Mouse (Mus musculus): ENCODE results near the gene Chmp3.

The Chmp3 gene

DNA sequence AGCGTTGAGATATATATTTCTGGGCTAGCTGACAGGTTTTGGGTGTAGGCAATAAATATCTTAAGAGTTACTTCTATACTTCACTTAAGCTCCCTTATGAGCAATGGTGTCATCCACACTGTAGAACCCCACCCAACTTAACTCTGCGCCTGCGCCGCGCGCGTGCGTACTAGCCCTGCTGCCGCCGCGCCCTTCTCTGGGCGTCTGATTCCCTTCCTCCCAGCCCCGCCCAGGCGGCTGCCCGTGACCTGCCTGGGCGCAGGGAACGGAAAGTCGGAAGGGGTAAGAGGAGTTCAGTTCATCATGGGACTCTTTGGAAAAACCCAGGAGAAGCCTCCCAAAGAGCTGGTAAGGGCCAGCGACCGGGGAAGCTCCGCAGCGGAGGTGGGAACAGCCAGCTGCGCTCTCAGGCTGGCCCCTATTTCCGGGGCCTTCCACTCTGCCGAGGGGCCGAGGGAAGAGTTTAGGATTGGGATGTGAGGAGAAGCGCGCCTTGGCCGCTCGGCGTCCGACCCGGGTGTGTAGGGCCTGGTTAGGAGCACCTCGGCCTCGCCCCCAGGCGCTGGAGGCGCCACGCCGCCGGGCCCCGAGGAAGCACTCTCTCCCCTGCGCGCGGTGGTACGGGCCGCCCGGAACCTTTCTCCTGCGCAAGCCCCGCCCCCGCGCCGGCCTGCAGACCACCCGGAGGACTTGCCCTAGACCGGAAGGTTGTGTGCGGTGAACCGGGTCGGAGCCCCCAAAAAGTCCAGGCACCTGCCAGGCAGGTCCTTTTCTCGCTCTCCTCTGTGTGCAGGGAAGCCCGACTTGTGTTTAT, at the start of gene Chmp3:
Gene Chmp3, plus strand, starts transcription at position 112 of the 814 bp plus-strand sequence.
- peak; percentile 98 for DNase-seq (ENCODE audit: low spot score)

DNA sequence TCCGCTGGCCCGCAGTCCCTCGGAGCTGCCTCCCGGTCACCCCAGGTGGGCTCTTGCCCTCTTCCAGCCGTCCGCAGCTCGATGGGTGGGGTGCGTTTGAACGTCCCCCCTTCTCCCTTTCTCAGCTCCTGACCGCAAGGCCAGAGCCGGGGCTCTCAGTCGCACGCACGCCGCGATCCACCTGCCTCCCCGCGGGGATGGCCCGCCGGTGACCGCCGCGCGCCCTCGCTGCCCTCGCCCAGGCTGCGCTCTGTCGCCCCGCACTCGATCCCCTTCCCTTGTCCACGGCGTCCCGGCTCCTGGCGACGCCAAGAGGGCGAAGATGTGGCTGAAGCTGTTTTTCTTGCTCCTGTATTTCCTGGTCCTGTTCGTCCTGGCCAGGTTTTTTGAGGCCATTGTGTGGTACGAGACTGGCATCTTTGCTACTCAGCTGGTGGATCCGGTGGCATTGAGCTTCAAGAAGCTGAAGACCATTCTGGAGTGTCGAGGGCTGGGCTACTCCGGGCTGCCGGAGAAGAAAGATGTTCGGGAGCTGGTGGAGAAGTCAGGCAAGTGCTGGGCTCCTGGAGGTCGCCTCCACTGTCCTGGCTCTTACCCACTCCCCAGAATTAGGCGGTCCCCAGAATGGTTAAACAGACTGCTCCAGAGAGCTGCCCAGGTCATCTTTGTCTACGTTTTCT, 49.1 kb upstream of the Chmp3 start:
- DNase-seq (ENCODE audit: low spot score), result no peak

DNA sequence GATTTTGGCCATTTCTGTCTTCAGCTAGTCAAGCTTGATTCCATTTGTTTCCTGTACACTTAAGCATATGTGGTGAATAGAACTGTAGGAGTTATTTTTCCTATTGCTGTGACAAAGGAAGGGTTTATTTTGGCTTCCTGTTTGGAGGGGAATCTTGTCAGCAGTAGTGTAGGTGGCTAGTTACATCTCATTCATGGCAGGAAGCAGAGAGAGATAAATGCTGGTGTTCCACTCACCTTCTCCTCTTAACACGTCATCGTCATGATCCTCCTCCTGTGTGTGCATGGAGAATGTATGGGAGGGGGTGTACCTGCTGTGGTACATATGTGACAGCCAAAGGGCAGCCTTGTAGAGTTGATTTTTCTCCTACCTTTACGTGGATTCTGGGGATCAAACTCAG, 43.0 kb upstream of the Chmp3 start:
- DNase-seq (ENCODE audit: low spot score), result no peak

DNA sequence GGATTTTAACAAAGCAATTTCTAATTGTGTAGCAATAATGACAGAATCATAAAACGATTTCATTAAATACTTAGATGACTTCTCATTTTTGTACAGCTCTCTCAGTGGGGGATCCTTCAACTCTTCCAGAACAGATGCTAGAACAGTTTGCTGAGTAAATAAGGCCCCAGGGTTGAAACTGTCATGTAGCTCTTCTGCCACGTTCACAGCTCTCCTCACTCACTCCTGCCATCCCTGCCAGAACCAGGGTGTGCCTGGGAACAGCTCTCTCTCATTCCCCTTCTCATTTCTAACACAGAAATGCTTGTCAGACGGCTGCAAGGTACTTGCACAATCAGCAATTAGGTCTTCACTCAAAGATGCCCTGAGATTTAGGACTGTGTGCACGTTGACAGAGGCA, 40.6 kb upstream of the Chmp3 start:
- DNase-seq (ENCODE audit: low spot score), result no peak

DNA sequence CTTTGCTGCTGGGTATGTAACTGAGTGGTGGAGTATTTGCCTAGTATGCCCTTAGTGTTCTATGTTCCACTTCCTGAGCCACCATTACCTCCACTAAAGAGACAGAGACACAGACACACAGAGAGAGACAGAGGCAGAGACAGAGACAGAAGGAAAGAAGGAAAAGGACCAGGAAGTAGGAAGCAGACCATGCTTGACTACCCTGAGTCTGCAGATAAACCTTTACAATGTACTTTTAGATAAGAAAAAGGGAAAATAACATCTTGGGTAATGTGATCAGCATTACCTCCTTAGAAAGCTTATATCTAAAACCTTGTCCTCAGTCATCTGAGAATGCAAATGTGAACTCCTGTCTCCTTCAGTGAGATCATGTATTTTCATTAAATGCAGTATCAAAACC, 39.9 kb upstream of the Chmp3 start:
- no peak for DNase-seq (ENCODE audit: low spot score)

DNA sequence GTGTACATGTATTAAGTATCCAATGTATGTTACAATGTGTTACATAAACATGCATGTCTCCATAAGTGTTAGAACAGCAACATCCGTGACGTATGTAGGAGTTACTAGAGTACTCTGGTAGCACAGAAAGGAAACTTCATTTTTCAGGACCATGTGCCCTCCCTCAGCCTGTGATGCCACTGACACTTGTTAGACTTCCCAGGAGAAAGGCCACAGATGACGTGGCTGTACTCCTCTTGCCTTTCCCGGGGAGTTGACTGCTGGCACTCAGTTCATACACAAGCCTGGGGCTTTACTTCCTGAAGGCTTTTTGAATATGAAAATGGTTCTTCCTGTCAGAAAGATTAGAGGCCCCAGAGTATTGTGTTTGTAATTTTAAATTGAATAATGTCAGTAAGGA, 39.5 kb upstream of the Chmp3 start:
- no peak for DNase-seq (ENCODE audit: low spot score)

DNA sequence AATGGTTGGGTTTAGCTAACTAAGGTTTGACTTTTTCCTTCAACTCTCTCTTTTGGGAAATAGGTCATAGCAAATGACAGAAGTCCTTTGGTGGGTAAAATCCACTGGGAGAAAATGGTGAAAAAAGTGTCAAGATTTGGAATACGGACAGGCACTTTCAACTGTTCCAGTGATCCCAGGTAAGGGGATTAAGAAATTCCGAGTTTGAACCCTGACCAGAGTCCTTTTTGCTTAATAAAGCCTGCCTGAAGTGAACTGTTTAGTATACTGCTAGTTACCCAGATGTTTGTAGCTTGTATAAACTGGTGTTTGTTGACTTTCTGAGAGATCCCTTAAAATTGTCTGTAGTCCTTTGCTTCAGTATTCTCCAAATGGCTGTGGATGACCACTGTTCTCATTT, 37.9 kb upstream of the Chmp3 start:
- no peak for DNase-seq (ENCODE audit: low spot score)

DNA sequence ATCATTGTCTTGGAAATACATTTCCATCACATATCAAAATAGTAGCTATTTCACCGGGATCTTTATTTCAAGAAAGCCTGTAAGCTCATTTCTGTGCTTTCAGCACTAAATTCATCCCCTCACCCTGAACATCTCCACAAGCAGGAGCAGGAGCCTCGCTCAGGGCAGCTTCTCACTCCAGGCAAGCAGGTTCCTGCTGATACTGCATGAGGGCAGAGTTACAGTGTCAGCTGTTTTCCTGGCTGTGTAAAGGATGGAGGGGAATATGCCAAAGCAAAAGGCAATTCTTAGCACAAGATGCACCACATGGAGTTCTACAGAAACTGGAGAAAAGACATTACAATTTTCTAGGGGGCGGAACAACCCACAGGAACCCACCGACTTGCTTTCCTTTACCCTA, 24.1 kb upstream of the Chmp3 start:
- no peak for DNase-seq (ENCODE audit: low spot score)

DNA sequence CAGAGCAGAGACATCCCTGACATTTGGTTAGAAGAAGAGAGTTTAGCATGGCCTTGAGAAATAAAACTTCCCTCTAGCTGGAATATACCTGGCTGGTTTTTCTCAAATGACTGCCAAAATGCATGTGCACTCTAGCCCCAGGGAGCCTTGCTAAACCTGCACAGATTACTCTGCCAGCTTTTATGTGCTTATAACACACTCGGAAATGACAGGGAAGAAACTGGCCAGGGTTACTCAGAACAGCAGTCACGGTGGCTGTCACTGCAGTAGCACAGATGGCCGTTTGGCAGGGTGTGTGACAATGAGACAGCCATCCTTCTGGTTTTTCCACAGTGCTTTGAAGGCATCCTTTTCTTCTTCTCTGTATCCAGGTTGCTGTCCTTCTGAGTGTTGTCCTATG, 18.0 kb upstream of the Chmp3 start:
- DNase-seq (ENCODE audit: low spot score), result no peak

DNA sequence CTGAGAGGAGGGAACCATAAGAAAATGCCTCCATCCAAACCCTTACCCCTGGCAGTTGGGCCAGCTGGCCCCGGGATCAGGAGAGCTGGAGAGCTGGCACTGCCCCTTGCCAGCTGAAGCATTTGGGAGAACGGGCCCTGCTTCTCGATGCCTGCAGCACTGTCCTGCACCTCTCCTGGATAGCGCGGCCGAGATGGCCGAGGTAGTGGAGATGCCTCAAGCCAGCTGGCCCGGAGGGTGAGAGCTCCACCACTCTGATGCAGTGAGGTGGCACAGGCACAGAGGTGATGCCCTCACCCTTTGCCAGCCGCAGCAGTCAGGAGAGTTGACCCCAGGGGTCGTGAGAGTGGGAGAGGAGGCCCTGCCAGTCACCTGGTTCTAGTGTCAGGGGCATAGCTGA, 16.5 kb upstream of the Chmp3 start:
- DNase-seq (ENCODE audit: low spot score), result no peak

DNA sequence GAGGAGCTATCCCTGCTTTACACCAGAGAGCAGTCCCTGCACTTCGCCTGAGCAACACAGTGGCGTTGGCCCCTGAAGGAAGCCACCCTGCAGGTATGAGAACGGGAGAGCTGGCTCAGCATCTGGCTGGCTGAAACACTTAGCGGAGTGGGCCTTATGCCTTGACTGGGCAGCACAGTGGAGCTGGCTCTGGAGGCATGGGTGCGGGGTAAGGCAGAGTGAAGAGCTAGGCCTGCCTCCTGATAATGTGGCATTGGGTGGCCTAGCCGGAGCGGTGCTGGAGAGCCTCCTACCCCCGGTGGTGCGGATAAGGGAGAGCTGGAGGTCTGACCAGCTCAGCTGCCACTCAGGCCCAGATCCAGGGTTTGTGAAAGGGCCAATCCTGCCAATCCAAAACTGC, 15.8 kb upstream of the Chmp3 start:
- no peak for DNase-seq (ENCODE audit: low spot score)

DNA sequence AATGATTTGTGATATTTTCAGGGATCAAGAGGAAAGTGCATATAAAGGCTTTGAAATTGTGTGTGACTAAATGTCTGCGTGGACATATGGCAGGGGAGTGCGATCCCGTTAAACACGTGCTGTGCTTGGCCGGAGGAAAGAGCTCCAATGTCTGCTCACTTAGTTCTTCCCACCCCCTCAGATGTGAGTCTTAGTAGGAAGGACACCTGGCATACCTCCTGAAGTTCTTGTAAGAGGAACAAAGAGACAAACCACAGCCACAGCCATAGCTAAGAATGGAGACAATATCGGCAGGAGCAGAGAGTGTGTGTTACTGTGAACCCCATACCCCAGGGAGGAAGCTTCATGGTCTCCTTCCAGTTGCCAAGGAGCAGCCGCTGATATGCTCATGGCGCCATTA, 13.4 kb upstream of the Chmp3 start:
- DNase-seq (ENCODE audit: low spot score), result no peak

DNA sequence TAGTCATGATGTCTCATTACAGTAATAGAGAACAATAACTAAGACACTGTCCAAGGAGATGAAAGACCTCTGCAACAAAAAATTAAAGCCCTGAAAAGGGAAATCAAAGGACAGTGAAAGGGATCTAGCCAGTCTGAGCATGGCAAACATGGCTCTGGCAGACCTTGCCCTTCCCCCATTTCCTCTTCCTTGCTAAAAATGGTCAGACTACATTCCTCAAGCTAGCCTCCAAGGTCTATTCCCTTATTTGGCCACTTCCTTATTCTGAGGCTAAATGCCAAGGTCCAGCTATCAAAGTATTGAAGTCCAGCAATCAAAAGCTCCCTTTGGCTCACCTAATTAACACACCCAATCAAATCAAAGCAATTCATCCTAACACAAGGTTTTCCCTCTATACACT, 6.3 kb upstream of the Chmp3 start:
- no peak for DNase-seq (ENCODE audit: low spot score)

DNA sequence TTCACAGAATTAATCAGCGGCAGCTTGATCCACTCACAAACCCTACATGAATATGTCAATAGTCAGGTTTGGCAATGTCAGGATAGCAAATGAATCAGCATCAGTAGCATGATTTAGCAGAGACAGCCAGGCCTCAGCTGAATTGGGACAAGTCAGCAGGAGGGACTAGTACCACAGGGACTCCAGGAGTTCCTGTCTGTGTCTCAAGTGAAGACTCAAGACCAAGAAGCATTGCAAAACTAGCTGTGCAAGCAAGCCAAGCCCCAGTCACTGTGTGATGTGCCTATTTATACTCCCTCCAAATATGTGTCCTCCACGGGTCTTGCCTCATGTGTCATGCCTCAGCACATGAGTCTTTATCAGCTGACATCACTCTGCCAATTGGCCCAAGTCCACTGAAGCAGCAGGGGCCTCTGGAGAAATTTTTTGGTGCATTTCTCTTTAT, 11.9 kb downstream of the Chmp3 start:
- no peak for DNase-seq (ENCODE audit: low spot score)

DNA sequence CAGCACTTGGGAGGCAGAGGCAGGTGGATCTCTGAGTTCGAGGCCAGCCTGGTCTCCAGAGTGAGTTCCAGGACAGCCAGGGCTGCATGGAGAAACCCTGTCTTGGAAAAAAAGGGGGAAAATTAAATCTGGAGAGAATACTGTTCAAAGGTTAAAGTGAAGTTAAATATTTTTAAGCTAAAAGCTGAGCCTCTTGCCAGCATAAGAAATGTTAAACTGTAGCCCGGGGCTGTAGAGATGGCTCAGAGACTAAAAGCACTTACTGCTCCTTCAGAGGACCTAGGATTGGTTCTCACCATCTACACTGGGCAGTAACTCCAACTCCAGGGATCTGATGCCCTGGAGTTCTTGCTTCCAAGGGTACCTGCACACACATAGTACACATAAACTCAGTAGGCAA, 13.2 kb downstream of the Chmp3 start:
- no peak for DNase-seq (ENCODE audit: low spot score)

DNA sequence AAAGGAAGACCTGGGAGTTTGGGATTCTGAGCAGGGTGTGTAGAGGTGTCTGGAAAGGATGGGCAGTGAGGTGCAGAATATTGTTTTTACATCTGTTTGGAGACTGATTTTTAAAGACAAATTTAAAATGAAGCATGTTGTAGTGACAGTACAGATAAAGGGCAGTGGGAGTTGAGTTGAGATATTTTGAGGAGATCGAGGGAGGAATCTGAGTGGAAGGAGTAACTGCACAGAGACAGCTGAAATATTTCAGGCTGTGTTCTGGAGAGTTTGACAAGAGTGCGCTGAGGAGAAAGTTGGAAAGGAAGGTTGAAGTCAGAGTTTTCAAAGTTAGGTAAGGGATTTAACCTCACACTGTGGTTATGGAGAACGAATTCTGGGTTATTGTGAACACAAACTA, 25.0 kb downstream of the Chmp3 start:
- DNase-seq (ENCODE audit: low spot score), result no peak

DNA sequence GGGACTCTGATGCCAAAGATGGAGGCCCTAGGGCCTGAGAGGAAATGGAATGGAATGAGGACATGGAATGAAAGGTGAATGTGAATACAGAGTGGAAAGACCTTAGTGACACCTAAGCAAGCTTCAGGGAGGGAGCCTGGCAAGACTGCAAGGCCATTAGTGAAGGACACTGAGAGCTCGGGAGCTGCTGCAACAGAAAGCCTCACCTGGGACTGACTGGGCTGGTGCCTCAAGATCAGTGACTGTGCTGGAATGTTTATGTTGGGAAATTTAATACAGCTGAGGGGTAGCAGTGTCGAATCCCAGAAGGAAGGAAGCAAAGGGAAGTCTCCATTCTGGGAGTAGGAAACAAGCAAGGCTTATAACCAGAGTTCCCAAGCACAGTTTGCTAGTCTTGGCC, 25.4 kb downstream of the Chmp3 start:
- no peak for DNase-seq (ENCODE audit: low spot score)

DNA sequence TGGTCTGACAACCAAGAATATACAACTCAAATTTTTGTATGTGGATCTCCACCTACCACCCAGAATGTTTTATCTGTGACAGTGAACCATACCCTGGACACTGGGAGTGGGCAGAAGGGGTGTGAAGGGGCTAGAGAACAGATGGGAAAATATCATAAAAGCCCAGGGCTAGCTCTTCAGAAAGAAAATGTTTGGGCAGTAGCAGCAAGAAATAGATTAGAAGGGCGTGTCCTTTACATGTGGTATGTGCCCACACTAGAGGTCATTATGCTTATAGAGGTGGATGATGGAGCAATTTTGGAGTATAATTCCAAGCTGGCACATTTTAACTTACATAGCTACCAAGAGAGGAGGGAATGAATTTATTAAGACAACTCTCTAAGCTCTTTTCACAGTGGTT, 31.8 kb downstream of the Chmp3 start:
- no peak for DNase-seq (ENCODE audit: low spot score)

DNA sequence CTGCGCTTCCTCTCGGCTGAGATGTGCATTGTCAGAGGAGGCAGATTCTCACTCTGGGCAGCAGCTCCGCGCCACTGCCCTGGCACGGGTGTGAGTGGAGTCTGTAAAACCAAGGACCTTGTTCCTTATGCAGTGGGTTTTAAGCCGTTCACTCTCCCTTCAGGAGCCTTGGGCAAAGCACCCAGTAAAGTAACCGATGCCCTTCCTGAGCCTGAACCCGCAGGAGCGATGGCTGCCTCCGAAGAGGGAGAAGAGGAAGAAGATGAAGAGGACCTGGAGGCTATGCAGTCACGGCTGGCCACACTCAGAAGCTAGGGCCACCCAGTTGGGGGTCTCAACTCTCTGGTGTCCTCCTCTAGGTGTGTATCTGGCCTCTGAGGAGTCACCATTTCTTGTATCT, 35.9 kb downstream of the Chmp3 start:
- DNase-seq (ENCODE audit: low spot score), result no peak

DNA sequence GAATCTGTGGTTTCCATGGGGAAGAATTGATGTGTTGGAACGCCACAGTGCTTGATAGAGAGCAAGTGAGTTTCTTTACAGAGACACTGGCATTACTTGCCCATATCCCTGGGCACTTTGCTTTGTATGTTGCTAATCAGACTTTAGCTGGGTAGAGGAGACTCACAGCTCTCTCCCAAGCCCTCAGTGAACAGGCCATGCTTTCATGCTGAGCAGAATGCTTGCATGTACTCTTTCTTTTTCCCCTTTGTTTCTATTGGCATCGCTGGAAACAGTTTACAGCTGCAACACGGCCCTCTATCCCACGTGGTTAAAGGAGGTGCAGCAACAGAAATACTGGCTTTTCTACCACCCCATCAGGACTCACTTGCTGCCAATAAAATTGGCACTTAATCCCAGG, 39.6 kb downstream of the Chmp3 start:
- DNase-seq (ENCODE audit: low spot score), result no peak

DNA sequence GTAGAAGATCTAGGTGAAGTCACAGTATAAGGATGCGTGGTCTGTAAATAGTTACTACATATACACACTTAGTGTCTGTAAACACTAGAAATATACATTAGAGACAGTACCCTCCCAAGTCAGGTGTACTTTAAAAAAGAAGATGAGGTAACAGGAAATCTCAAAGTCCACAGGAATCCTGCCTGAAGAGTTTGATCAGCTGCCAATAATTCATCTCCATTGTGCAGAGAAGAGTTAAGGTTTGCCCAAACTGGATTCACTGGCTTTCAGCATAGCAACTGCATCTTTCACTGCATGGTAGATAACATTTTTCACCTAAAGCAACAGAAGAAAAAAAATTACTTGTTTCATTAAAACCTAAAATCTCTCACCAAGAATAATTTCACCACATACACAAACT, 45.8 kb downstream of the Chmp3 start:
- no peak for DNase-seq (ENCODE audit: low spot score)

DNA sequence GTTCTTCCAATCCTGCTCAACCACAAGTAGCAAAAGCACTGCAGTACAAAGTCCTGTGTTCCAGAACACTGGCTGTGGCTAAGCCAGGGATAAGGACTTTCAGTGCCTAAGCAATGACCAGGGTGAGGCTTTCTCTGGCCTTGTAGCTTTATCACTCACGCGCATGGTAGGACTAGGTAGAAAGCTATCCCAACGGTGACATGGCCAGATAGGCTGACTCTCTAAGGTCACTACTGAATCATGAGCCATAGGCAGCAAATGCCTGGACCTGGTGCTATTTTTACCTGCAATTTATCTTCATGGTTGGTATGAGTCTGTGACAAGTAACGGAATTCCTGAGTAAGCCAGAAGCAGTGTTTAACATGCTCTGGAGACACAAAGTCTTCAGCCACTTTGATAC, 46.6 kb downstream of the Chmp3 start:
- no peak for DNase-seq (ENCODE audit: low spot score)

DNA sequence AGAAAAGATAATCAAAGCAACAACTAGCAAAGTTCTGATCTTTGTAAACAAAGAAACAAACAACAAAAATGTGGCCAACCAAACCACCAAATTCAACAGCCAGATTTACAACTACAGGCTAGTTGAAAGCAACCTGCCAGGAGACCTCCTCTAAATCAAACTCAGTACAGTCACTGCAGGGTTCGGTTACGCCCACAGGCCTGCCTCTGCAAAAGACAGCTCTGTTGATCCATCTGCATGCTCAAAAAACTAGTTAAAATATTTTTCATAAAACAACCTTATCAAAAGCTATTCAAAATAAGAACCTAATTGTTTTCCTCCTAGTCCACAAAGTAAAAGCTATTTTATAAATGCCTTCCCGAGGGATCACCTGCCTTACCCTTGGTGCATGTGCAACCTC, 64.2 kb downstream of the Chmp3 start:
- no peak for DNase-seq (ENCODE audit: low spot score)

DNA sequence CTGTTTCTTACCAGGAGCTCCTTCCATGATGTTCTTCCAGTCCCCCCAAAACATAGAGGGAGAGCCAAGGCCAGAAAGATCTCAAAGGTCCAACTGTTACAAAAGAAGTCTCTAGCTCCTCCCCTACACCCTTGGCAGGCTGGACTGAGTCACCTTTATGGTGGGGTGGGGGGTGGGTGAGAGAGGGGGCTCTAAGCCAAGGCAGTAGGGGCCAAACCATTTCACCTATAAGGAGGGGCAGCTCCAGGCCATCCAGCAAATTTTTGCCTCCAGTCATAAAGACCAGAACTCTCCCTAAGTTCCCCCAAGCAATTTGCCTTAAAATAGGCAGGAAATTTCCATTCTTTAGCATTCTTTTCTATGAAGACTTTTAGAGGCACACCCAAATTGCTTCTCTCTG, 65.4 kb downstream of the Chmp3 start:
- no peak for DNase-seq (ENCODE audit: low spot score)
